Mouse (Mus musculus) frontal cortex, adult (tissue): ENCODE data around the gene Kif3c.

Experiments
- ATAC-seq: cut with Nextera tagmentation; 2 replicates; pipeline ENCODE4 v1.9.2; 2017; ENCODE audit warnings: mild to moderate bottlenecking, moderate library complexity, mixed read lengths; ENCODE audit not compliant: low TSS enrichment

Gene Kif3c

DNA sequence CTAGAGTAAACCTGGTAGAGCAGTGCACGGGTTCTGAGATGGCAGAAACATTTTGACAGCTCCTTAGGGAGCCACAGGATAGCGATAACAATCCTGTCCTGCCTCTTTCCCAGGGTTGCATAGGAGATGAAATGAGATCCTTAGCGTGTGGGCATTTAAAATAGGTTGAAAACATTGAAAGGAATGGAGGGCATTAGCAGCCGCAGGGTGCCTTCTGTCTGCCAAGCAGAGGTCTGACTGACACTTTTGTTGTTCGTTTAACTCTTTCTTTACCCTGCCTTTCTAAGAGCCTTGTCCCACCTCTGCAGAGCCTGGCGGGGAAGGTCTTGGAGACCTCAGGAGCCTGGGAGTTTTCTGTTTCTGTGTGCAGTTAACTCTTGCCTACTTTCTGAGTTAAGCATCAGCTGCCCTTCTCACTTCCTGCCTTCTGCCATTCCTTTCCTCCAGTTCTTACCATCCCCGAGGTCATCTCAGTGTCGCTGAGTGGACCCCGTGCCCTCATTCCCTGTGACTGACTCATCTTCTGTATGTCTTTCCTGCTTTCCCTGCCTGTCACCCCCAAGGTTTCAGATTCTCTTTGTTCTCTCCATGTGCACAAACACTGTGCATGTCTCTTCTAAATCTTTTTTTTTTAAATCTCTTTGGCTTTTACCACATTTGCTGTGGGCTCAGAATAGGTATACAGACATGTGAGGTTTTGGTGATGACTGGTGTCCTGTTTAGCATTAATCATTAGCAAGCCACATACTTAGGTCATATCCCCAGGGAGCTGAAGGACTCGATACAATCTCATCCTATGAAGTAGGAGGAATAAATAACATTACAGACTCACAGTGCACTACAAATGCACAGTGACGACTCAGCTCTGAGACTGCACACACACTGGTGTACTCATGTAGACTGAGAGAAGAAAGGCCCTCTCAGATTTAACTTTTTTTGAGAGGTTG is 6.3 kb downstream of the Kif3c start:
- no peak; the same call in 1 of the 2 replicates for ATAC-seq

DNA sequence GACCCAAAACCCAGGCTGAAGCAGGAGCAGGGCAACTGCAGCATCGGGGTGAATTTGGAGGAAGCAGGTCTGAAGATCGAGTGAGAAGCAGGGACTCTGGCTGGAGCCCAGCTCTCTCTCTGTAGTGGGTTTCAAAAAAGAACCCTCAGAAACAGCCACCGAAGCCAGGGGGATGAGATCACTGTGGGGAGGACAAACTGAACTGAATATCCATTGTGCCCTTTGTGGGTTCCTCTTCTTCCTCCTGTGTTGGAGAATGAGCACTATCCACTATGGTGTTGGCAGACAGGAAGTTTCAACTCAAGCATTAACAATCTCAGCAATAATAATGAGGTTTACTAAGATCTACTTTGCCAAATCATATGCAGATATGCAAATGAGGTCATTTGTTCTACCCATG is 7.1 kb downstream of the Kif3c start:
- peak; percentile 35 for ATAC-seq

DNA sequence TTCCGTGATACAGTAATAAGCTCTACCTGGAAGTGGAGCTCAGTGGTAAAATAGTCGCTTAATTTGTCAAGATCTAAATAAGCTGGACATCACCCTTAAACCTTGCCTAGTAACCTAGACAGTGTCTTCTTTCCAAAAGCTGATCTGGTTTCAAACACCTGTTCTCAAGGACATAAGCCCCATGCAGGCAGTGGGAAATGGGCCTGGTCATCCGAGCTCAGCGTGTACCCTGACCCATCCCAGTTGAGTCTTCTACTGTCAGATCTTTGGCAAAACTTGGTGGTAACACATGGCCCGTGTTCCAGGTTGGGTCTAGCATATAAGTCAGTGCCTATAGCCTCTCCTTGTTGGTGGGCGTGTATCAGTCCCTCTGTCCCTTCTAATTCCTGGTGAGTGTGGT is 8.6 kb downstream of the Kif3c start:
- no peak for ATAC-seq

DNA sequence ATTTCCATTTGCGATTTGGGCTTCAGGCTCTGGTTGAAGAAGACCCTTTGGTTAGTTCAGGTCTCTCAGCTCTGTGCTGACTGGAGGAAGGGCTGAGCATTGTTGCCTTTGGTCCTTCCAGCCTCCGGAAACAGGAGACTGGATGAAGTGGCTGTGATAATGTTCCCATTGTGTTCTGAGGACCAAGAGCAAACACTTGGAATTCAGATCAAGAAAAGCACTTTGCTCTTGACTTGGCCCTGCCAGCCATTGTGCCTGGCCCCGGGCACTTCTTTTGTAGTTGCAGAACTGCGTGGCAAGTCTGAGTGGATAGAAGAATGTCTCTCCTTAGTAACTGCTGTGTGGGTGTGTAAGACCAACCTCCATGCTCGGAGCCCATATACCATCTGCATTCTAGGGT is 9.6 kb downstream of the Kif3c start:
- no peak for ATAC-seq

DNA sequence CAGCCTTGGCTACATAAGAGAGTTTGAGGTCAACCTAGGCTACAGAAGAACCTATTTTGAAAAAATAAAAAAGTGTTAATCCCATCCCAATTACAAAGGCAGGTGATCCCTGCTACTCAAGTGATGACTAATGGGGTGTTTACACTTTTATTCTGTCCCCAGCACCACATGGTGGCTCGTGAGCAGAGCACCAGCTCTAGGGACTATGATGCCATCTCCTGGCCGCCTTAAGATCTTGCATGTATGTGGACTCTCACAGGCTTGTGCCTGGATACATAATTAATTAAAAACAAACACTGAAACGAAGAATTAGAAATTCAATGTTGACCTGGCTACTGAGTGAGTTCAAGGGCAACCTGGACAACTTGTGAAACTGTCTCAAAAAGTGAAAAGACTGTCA is 12.3 kb downstream of the Kif3c start:
- no peak for ATAC-seq

DNA sequence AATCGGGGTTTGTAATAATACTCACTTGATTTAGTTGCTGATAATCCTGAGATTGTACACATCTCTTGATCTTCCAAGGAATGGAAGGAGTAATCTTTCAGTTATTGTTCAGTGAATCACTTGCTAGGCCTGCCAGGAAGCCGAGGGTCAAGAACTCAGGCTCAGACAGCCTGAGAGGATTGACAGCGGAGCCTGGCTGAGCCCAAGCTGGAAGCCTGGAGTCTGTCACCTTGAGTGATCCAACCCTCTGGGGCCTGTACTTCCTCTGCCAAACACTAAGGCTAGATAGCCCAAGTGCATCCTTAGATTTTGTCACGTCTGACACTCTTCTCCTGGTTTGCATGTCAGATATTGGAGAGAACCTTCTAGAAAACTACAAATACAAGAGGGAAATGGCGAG is 12.8 kb downstream of the Kif3c start:
- no peak for ATAC-seq

DNA sequence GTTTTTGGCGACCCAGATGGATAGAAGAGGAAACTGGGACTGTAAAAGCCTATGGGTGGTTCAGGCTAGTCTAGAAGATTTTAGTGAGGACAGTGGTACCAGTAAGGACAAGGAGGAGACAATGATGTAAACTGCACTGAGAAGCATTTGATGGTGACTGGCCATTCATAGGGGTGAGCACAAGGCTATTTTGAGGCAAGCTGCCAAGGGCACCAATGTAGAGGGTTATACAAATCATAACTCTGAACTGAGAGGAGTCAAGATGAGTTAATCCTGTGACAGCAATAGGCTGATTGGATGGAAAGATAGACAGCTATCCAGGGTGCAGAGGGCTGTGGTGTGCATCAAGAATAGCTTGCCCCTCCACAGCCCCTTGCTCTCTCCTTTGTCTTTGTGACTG is 19.9 kb downstream of the Kif3c start:
- no peak for ATAC-seq

DNA sequence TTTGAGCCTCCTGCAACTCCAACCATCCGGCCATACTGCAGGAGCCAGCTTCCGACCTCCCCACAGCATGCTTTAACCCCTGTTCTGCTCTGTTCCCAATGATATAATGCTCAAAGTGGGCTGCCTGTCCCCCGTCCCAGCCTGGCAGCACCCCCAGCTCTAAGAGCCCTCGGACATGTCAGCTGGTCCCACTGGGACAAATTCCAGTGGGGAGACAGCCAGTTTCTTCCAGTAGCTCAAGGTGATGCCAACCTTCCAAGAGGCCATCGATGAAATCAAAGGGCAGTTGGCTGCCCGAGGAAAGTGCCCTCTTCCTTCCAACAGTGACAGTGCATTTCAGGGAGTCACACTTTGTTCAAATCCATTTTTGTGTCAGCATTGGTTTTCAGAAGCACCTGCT is 20.3 kb downstream of the Kif3c start:
- no peak for ATAC-seq

DNA sequence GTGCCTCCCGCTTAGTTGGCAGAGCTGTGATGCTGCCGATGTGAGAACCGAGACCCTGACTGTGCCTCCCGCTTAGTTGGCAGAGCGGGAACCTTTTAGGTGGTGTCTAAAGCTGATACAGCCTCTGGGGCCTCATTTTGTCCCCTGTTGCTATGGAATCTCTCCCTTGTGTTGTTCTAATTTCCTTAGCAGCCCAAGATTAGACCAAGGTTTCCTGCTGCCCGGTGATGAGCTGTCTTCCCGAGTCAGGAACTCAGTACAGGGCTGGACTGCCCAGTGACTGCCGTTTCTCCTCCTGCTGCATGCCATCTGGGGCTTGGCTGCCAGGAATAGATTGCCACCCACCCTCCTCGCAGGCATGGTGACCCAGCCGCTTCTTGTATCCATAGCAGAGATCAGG is 21.0 kb downstream of the Kif3c start:
- peak; percentile 53 for ATAC-seq

DNA sequence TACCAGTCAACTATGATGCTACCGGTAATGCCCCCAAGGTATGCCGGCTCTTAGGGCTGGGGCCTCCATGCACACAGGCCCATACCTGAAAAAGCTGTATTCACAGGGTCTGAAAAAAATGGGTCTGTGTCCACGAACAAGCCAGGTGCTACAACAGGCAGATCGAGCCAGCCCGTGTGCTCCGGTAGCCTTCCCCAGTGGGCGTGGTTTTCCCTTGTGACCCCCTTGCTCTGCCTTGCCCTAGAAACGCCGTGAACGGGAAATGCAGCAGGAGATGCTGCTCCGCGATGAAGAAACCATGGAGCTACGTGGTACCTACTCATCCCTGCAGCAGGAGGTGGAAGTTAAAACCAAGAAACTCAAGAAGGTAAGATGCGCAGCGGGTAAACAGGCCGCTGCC is 23.0 kb downstream of the Kif3c start:
- no peak for ATAC-seq

DNA sequence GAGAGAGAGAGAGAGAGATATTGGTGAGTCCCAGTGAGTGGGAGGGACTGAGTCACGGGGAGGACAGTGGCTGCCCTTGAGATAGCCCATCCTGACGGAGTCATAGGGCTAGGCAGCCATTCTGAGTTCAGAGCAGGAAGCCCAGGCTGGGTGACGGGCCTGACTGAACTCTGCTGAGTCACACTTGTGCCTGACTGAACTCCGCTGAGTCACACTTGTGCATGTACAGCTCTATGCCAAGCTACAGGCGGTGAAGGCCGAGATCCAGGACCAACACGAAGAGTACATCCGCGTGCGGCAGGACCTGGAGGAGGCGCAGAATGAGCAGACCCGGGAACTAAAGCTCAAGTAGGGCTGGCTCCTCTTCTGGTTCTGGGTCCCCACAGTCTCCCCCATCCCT is 24.5 kb downstream of the Kif3c start:
- ATAC-seq: peak; percentile 24; the same call in 1 of the 2 replicates

DNA sequence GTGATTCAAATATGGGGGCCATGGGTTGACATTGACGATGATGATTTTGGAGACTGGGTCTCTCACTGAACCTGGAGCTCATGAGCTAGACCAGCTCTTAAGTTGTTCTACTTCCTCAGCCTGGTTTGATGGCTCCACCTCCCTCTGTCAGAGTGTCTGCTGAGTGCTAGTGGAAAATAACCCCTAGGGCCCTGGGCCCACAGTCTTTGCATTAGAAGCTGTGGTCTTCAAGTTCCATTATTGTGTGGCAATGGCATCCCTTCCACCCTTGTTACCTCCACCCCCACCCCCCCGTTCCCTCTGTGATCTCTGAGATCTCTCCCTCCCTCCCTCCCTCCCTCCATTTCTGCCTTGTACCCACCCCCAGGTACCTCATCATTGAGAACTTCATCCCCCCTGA is 25.1 kb downstream of the Kif3c start:
- no peak for ATAC-seq

DNA sequence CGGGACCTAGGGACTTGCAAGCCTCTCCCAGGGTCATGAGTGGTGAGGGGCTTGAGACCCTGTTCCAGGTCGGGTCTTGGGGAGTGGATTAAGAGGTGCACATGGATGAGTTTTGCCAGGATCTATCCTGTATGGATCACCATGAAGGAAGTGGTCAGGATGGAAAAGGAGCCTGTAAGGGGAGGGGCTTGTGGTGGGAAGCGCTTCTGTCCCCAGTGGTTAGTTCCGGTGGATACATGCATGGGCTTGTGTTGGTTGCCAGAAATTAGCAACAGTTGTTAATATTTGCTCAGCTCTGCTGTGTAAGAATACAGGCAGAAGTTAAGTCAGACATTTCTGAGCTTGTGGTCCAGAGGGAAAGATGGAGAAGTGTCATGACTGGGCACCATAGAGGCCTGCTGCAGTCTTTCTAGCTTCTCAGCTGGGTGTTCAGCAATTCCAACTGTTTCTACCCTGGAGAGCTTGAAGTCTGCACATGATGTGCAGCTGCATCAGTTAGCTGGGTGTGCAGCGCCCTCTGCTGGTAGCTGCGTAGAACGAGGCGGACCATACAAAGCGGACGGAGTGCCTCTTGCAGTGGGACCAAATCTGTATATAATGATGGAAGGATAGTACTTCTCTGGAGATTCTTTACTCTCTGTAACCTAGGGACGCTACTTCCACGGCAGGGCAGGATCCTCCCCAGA is 25.8 kb downstream of the Kif3c start:
- ATAC-seq: peak; percentile 75

DNA sequence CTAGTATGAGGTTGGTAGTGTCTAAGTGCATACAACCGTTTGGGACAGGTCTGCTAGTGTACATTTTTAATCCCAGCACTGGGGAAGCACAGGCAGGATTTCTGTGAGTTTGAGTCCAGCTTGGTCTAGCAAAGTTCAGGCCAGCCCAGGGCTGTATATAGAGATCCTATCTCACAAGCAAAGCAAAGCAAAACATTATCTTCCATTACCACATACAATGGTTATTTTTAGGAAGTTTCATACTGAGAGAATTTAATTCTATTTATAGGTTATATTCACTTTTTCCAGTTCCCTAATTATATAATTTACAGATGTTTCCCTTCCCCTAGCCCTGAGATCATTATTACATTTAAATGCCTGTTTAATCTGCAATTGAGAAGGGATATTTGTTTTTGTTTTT is 26.3 kb downstream of the Kif3c start:
- ATAC-seq: no peak

DNA sequence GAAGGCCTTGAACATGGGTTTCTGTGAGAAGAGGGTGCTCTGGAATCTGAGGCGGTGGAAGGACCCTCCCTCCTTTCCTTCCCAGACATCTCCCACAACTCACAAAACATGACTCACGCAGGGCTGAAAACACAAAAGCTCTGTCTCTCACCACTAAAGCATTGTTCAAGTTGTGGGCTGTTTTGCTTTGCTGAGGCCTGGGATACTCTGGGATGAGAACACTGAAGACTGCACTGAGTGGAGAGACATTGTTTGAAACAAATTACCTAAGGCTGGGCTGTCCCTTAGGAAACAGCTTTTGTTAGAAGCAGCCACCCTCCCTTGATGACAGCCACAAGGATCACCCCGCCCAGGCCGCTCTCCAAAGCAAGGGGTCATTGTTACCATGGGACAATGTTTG is 28.2 kb downstream of the Kif3c start:
- no peak for ATAC-seq

DNA sequence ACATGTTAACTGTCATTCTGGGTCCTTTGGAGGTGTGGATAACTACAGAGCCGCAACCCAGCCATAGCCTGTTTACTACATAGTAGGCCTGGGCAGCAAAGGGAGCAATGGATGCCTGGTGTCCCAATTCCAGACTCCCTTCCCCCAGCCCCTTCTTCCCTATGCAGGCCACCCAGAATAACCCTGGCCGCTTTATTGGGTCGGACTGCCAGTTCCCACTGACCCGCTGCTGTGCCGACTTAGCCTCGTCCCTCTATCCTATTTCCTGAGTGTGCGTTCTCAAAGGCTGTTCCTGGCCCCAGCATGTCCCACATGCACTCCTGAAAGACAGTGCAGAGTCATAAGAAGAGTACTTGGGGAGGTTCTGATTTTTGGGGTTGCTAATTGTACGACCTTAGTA is 32.0 kb downstream of the Kif3c start:
- ATAC-seq: no peak; the same call in 1 of the 2 replicates

DNA sequence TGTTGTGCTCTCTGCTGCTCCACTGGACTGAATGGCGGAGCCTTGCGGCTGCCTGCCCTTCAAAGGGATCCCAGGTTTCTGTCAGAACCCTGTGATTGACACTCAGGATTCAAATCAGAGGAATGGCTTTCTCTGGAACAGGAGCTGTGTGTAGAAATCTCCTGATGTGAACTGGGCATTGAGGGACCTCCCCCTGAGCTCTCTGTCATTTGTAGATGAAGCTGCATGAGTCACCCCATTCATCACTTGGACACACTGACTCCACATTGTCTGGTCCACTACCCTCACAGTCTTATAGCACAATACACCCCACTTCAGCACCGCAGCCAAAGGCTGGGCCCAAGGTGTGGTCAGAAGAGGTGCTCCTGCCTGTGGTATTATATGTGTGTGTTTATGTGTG is 40.7 kb downstream of the Kif3c start:
- ATAC-seq: peak; percentile 25; the same call in 1 of the 2 replicates

DNA sequence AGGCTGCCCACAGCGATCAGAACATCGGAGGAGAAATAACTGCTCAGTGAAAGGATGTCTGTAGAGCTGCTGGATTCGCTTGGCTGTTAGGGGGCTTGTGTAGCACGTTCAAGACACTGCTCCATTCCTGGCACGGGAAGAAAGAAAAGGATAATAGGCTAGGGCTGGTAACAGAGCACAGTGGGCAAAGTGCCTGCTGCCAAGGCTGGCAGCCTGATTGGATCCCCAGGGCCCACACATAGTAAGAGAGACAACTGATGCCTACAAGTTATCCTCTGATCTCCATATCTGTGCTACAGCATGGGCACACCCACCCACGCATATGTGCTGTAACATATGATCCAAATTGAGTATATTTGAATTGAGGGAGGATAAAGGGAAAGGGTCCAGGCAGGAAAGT is 41.7 kb downstream of the Kif3c start:
- peak; percentile 75 for ATAC-seq

DNA sequence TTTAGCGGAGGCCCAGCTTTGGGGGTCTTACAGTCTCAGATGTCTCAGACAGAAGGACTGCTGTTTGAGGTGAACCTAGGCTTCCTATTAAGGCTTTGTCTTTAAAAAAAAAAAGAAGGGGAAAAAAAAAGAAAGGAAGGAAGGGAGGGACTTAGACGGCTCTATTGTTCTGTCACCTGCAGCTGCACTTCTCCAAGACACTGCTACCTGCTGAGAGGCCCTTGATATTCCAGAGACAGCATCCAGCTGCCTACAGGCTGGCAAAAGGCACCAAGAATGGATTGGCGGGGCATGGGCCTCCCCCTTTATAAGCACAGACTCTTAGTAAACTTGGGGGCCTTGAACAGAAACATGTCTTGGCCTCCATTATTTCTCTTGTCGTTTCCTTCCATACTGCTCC is 50.0 kb downstream of the Kif3c start:
- ATAC-seq: no peak

DNA sequence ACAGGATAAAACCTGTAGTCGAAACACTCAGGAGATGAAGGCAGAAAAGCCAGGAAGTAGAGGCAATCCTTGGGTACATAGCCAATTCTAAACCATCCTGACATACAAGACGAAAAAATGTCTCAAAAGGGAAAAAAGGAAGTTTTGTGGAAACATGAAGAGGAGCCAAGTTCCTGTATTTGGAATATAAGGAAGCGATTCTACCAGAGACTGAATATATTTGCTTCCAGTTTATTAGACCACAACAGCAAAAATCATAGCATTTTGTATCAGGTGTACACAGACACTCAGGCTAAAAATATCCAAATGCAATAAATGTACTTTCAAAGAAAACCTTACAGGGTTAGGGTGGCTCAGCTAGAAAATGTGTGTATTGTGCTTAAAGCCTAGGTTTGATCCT is 53.8 kb downstream of the Kif3c start:
- no peak; the same call in 1 of the 2 replicates for ATAC-seq

DNA sequence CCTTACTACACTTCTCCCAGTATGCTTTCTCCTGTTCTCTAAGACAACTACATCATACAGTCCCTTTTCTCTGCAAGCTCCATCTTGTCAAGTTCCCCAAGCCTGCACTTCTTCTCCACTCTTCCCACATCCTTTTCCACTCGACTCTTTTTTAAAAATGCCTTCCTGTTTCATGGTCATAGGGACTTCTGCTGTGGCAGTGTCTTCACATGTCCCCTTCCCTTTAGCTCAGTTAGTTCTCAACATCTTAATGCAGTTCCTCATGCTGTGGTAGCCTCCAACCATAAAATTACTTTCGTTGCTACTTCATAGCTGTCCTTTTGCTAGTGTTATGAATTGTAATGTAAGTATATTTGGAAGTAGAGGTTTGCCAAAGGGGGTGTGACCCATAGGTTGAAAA is 55.6 kb downstream of the Kif3c start:
- ATAC-seq: no peak

DNA sequence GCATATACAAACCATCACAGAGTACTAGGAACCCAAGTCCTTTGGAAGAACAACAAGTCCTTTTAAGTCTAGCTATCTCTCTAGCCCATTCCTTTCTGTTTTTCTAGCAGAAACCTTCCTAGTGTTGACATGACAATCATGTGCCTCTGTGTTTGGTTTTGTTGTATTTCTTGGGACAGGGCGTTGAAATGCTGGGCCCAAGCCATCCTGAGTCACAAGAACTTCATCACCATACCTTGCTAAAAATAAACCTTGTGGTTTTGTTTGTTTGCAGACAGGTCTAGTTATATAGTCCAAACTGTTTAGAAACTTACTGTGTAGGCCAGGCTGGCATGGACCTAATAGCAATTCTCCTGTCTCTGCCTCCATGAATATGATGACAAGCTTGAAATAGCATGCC is 57.9 kb downstream of the Kif3c start:
- ATAC-seq: no peak

DNA sequence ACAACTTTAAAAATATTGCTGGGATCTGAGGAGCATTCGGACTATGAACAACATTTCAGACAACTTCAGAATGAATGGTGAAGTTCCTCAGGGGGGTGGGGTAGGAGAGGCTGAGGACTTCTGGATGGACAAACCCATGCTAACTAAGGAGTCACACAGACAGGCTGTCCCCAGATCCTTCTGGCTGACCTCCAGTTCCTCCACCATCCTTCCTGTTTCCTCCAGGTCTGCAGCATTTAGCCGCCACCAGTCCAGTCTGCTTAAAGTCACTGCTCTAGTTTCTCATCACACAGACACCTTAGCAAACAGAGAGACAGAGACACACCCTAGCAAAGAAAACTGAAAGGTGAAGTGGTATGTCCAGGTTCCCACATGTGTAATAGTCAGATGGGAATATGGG is 59.2 kb downstream of the Kif3c start:
- no peak for ATAC-seq
